Mouse (Mus musculus): ENCODE measurements around the gene Akain1. TPM values are rescaled to one million over a fixed set of nuclear protein-coding genes. Genes with fewer than 3 reads are reported as not detected.

Gene Akain1
- total RNA-seq, 4 experiments from 2014 or later: not detected

DNA sequence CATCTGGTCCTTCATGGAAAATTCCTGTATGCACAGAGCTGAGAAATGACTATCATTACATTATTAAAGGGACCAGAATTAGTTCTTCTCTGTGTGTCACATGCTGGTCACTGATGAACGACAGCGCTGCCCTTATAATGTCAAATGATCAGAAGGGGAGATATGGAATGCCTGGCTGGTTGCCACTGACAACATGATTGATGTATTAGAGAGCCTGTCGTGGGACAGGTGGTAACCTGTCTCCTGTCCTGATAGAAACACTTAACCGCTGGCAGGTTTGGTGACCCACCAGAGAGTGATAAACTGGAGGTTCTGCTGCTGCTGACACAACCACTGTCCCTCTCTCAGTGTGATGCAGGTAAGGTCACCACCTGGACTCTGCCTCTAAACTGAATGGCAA lies 40.1 kb downstream of the Akain1 start:
- no peak for DNase-seq (ENCODE audit: low spot score)

DNA sequence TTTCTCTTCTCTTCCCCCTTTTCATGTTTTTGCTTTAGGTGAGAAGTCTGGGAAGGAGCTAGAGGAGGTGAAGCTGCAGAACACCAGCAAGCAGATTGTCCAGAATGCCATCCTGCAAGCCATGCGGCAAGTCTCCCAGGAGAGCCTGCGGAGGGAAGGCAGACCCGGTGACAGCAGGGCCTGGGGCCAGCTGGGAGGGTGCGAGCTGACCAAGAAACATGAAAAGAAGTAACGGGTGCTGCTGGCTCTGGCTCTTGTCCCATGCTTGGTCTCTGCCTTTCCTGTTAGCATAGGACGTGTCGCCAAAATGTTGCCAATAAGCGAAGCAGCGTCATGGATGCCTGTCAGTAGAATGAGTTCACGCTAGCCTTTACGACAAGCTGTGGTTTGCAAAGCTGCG lies 48.0 kb downstream of the Akain1 start:
- no peak for DNase-seq (ENCODE audit: low spot score)

DNA sequence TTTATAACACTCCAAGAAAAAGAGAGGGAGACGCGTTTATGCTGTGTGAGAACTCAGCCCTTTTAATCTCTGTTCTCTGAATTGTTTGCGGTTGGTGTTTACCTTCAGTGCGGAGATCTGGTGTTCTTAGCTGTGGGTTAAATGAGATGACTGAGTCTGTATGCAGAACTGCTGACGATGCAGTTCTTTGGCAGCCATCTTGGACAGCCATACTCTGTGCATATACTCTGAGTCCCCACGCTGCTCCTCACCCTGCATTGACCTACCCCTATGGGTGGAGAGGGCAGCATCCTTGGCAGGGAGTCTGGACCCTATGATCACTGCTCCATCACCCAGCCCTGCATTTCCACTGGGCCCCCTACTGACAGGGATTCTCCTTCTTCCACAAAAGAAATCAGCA lies 48.8 kb downstream of the Akain1 start:
- DNase-seq (ENCODE audit: low spot score): no peak

- DNase-seq (ENCODE audit: low spot score): no peak
Observed at GRCm38 (mm10) chr17:69488826-69489225, 49.7 kb downstream of the Akain1 start.

DNA sequence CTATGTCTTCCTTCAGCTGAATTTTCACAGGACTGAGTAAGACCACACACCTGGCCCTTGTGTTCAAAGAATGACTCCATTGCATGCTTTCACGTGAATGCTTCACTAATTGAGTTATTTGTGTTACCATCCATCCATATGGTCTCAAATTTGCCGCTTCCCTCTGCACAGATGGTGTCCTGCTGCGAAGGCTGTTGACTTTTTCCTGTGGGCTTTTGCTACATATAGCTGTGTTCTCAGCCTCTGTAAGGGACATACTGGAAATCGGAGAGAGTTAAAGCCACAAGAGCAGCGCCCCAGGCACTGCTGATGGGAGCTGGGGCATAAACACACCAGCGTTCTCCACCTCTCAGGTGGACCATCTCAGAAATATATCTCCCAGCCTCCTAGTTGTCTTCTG lies 53.2 kb downstream of the Akain1 start:
- no peak for DNase-seq (ENCODE audit: low spot score)

DNA sequence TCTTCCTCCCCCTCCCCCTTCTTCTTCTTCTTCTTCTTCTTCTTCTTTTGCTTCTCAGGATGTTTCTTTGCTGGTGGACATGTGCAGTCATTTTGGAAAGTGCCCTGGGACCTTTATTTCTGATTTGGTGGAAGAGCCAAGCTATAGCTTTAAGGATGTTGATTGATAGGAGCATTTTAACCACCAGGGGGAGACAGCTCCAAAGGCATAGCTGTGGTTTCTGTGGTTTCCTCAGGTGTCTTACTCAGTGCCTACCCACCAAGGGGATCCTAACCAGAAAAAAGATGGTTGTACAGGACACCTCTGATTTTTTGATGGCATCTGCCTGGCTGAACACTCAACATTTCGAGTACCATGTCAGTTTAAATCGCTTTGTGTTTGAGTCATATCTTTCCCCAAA lies 56.4 kb downstream of the Akain1 start:
- no peak for DNase-seq (ENCODE audit: low spot score)

DNA sequence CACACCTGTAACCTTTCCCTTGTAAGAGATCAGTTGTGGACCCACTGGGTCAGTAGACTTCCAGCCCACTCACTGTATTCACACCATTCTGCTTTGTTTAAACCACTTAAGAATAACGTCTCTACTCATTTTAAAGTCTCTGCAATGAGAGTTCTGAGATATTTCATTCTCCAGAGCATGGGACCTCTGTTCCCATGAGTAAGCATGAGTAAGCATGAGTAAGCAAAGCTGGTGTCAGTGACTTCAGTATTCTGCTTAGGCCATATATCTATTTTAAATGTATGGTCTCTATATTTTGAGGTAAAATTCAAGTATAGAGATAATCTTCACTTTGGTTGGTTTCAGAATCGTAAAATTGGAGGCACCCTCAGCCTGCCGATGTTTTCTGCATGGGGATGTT lies 57.0 kb downstream of the Akain1 start:
- DNase-seq (ENCODE audit: low spot score): no peak

DNA sequence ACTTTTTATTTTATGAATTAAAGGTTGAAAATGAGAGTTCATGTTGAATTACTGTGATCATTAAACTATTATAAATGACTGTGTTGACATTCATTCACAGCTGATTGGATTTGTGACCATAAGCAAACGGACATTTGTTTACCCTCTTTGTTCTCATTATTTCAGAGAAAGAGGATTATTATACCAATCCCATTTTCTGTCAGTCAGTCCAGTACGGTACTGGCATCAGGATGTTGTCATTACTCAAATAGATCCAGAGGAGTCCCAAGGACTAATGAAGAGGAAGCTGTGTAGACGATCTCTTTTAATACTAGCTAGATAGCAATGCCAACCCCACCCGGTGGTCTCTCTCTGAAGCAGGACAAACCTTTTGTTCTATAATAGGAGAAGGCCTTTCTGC lies 58.2 kb downstream of the Akain1 start:
- no peak for DNase-seq (ENCODE audit: low spot score)

- no peak for DNase-seq (ENCODE audit: low spot score)
Observed at GRCm38 (mm10) chr17:69498913-69499312, 59.8 kb downstream of the Akain1 start.

DNA sequence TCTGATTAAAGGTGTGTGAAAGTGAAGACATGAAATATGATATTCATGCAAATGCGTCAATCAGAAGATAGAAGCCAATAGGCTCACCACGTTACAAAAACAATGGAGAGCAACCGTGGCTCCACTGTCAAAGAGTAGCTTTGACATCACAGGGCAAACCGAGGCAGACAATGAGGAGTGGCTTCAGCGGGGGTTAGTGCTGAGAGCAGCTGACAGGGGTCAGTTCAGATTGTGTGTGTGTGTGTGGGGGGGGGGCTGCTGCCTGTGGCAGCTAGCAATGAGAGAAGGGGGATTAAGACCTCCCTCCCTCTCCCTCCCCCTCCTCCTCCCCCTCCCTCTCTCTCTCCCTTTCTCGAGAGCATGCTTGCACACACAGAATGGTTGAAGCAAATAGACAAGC lies 60.3 kb downstream of the Akain1 start:
- no peak for DNase-seq (ENCODE audit: low spot score)

DNA sequence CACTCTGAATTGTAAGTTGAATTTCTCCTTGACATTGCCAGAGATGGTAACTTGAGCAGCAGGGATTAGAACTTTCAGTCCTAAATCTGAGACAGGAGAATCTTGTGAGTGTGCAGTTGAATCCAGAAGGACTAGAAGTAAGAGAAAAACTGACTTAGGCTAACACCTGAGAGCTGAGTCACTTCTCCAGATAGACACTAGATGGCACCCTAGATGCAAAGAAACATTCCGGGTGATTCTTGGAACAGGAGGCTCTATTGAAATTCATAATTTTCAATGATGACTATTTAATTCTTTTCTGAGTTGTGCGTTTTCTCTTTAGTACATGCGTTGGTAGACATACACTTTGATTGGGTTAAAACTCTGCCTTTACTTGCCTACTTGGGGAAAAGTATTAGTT lies 66.9 kb downstream of the Akain1 start:
- no peak for DNase-seq (ENCODE audit: low spot score)

- no peak for DNase-seq (ENCODE audit: low spot score)
Observed at GRCm38 (mm10) chr17:69516344-69516907, 77.3 kb downstream of the Akain1 start.

DNA sequence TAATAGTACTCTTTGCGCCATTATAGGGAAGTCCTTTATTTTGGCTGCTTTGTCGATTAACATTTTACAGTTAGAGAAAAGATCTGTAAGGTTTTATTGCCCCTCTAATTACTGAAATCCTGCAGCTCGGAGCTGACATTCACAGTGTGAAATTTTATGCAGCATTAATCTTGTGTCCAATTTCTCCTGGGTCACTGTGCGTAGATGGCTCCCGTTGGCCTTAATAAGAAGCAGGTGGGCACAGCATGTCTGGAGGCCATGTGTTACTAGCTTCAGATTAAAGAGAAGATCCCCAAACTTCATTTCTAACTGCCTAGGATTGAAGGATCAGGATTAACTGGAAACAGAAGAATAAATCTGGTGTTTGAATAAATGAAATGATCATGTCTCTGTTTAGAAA lies 92.3 kb downstream of the Akain1 start:
- DNase-seq (ENCODE audit: low spot score): no peak

Other genes starting within 250 kb of the Akain1 start
- 10 to 100 TPM; 11.0 to 13.8 (median 11.5) TPM for gene Zbtb14, start 56.3 kb upstream of the Akain1 start, total RNA-seq (2022)